Mouse (Mus musculus): ENCODE measurements around the gene Dupd1.

GRCm38 (mm10) chr14:21729936-21730335, 15.6 kb upstream of the Dupd1 start:
- no peak for TF ChIP-seq CTCF (IDR thresholded peaks at IDR 0.05)
- TF ChIP-seq EP300 (IDR thresholded peaks at IDR 0.05): no peak

Measured in lung, postnatal 0 days (tissue).